Mouse (Mus musculus) cerebellum, postnatal 25 days (tissue): ENCODE measurements around the gene Sfmbt2.

ENCODE experiments used
- DNase-seq, 2 experiments: peaks; one replicate each; pipeline ENCODE4 v3.0.0; 2021; ENCODE audit warnings: mixed read lengths in 2 of 2

Sfmbt2 gene

DNA sequence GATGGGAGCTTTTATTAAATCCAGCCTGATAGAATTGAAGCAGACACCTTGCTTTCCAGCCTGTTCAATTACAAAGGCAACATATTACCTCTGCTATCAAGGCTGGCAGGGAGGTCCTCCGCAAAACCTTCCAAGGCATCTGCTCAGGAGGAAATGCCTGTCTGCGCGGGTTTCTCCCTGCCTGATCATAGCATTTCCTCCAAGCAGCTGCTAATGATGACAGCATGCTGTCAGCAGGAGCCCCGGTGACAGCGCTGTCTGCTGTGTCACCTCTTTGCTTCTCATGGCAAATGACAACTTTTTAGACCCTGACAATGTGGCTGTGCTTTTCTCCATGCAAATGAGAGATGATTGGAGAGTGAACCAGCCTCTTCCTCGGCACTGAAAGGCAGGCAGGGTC, 199.1 kb downstream of the Sfmbt2 start:
- DNase-seq: no peak

DNA sequence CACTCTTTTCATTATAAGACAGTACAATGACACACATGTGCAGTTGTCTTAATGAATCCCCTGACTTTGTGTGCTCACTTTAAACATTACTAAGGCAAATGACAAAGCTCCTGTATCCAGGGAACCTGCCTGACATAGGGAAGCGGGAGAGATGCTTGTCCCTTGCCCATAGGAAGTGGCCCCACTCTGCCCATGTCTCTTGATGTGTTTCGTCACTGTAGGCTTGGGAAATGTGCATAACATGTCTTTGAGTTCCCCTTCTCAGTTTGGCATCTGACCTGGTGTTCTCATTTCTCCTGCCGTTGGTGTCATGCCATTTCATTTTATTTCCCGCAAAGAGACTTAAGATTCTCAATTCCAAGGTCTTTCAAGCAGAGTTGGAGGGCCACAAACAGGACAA, 202.0 kb downstream of the Sfmbt2 start:
- DNase-seq: no peak

DNA sequence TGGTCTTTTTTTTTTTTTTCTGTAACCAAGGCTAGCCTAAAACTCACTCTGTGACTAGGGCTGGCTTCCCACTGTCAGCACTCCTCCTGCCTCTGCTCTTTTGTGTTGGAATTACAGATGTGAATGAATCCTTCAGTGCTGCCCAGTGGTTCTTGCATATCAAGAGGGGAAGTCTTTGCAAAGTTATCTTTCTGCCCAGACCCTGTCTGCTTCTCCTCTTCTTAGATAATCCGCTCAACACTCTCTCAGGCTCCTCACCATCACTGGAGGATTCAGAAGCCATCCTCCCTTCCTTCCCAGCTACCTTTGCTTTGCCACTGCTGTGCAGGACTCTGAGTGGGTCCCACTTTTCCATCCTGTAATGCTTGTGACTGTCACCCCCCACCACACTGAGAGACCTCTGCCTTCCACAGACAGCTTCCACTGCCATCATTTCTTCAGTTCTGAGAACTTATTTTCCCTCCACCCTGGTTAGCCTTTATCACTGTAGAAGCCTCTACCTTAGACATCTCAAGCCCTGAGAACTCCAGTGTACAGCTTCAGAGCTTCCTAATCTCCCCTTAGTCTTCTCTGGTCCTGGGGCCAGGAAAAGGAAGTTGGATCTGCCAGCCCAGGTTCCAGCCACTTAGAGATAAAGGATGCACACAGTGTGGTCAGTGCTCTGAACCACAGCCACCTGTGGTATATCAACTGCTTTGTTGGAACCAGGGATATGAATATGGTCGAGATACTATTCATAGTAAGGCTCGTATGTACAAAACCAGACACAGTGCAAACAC, 205.8 kb downstream of the Sfmbt2 start:
- no peak for DNase-seq

DNA sequence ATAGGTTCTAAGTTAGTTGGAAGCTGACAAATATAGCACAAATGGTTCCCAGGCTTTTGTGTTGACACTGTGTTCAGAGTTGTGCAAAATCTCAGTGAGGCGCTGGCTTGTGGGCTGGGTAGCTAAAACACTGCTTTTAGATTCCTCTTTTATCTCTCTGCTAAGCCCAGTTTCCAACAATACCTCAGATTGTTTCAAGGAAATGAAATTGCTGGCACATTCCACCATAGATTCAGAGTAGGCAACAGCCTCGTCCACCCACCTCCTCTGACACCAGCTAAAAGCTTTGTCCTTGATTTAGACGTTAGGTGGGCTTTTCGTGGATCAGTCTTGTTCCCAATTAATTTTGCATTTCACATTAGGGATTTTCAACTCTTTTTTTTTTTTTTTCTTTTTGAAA, 212.4 kb downstream of the Sfmbt2 start:
- no peak for DNase-seq

DNA sequence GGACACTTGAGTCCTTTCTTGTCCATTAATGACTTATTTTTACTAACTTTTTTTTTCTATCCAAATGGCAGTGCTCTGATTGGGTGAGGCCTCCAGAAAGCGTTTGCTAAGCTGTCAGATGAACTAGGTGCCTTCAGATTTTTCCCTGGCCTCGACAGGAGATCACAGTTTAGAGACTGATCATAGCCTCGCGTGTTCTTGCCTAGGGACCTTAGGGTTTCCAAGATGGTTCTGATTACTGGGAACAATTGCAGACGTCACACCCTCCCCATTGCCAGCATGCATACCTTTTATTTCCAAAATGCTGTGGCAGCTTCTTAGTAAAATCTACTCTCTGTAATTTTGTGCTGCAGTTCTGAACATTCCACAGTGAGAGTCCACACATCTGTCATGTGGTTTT, 212.8 kb downstream of the Sfmbt2 start:
- DNase-seq: no peak

DNA sequence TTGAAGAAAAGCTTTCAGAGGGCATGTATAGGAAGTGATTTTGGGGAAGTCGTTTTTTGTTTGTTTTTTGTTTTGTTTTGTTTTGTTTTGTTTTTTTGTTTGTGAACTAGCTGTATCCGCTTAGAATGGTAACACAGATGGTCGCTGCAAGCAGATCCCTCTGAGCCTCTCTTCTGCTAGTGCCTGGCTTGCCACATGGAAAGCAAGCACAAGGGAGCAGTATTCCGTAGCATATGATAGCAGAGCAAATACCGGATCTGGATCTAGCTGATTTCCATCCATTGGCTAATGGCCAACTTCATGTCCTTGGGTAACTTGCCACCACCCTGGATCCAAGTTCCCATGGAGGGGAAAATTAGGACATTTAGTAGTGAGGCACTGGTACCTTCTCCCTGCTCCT, 221.0 kb downstream of the Sfmbt2 start:
- DNase-seq: peak in 1 of 2 experiments; percentile 6

DNA sequence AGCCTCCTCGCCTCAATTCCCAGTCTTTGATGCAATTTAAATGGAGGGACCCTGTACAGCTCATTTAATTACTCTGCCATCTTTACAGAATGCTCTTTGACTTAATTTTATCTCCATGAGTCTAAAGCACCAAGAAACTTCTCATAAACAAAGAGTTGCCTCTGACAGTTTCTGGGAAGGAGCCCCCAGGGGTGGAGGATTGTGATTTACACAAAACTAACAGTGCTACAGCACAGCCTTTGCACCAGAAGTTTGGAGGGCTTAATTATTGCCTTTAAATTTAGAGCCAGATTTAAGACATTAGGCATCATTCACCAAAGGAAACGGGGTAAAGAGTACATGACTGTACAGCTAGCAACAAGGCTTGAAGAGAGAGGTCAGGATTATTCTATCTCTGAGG, 245.2 kb downstream of the Sfmbt2 start:
- no peak for DNase-seq
